Mouse (Mus musculus) kidney, postnatal 0 days (tissue): Measurements from ENCODE around the gene Teddm1a. TPM values are rescaled to one million over a fixed set of nuclear protein-coding genes. Genes with fewer than 3 reads are reported as not detected.

ENCODE experiments used
- ATAC-seq: fragments of 200-750 bp; cut with Nextera tagmentation; replicated peaks from 2 replicates; pipeline ENCODE4 v1.8.0; 2017; ENCODE audit warnings: low read depth, moderate number of reproducible peaks, moderate TSS enrichment, moderate library complexity; ENCODE audit not compliant: low FRiP score
- DNase-seq: peaks from one replicate; pipeline ENCODE4 v3.0.0-alpha.2; 2016; ENCODE audit warnings: low spot score
- H3K27ac ChIP-seq: fragments of 300-500 bp; sonication (generic); 2 replicates; pipeline ENCODE4 v1.5.1; 2014; ENCODE audit warnings: mild to moderate bottlenecking
- H3K27me3 ChIP-seq: fragments of 300-500 bp; sonication (generic); 2 replicates; pipeline ENCODE4 v1.6.1; 2014; ENCODE audit warnings: low read length, mixed read lengths; ENCODE audit not compliant: insufficient read depth
- H3K36me3 ChIP-seq: fragments of 300-500 bp; sonication (generic); 2 replicates; pipeline ENCODE4 v1.6.1; 2014; ENCODE audit warnings: low read length, mixed read lengths; ENCODE audit not compliant: insufficient read depth
- H3K4me1 ChIP-seq: fragments of 300-500 bp; sonication (generic); replicated peaks from 2 replicates; pipeline ENCODE4 v1.6.1; 2014; ENCODE audit warnings: antibody characterized with exemption, low read length, mixed read lengths; ENCODE audit not compliant: insufficient read depth
- H3K4me2 ChIP-seq: fragments of 300-500 bp; sonication (generic); 2 replicates; pipeline ENCODE4 v1.6.1; 2014; ENCODE audit warnings: mild to moderate bottlenecking, low read length, moderate library complexity, mixed read lengths
- H3K4me3 ChIP-seq: fragments of 300-500 bp; sonication (generic); replicated peaks from 2 replicates; pipeline ENCODE4 v1.5.1; 2014; ENCODE audit warnings: low read depth, low read length
- H3K9ac ChIP-seq: fragments of 300-500 bp; sonication (generic); 2 replicates; pipeline ENCODE4 v1.6.1; 2014; ENCODE audit warnings: low read depth, low read length
- H3K9me3 ChIP-seq: fragments of 300-500 bp; sonication (generic); replicated peaks from 2 replicates; pipeline ENCODE4 v1.6.1; 2016; ENCODE audit warnings: low read length, inconsistent platforms, mixed read lengths
- CTCF ChIP-seq: IDR thresholded peaks from 2 replicates; pipeline ENCODE4 v1.5.1; 2016; ENCODE audit warnings: antibody characterized with exemption, low read depth, mild to moderate bottlenecking, moderate library complexity
- WGBS: fragments of 180-500 bp; shearing (Covaris S2); extraction: QIAGEN DNeasy Blood & Tissue Kit; methylation state at CpG from one replicate; pipeline ENCODE4 v1.1.7; 2014; 5-methylcytosine and 5-hydroxymethylcytosine counted together
- polyA plus RNA-seq: library from polyadenylated mRNA; unstranded; fragments of >200 nt; fragmentation: Nextera tagmentation; extraction: Ambion mirVana; gene quantifications from 2 replicates; pipeline ENCODE4 v1.2.1, GENCODE M21; 2015

The Teddm1a gene
- polyA plus RNA-seq, 1 experiment from 2014 or later = not detected

DNA sequence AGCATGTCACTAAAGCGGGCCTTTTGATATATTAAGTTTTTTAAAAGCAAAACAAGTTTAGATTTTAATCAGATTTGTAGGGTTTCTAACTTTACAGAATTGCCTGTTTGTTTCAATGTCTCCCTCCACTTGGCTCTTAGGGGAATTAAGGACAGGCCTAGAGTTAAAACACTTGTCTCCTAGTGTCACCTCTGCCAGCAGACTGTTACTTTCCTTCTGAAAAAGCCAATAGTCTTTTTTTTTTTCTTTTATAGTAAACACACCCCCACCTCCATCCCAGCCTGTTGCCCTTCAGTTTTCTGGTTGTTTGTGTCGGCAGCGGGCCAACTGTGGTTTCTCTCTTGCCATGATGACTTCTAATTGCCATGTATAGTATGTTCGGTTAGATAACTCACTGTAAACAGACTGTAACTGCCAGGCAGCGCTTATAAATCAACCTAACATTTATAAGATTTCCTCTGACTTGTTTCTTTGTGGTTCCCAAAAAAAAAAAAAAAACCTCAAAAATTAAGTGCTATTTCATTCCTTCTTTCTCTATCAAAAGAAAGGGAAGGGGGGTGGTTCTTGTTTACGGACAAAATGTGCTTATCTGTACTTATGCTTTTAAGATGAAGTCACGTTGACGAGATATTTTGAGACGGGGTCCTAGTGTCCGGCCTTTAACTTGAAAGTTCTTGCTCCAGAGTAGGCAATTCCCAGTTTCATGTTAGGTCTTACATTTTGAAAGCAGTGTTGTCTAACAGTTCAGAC lies 17.8 kb downstream of the Teddm1a start:
- Histone ChIP-seq H3K4me3 (no peak overlapping the region), H3K27me3 (no peaks in the 10 kb centered on the region), H3K36me3 (peaks cover 41% of the 10 kb centered on the region), H3K9me3 (no peaks in the 10 kb centered on the region), H3K4me1 (0 out of 2 replicates have a peak, but pooled peaks cover 3% of the 10 kb centered on the region), H3K27ac (peak overlapping the region; percentile 42; the same call in 1 of the 2 replicates), H3K4me2 (no peak overlapping the region), H3K9ac (no peak overlapping the region)
- WGBS = 59% methylated on average over 10 of the region's 10 CpGs
- TF ChIP-seq CTCF = no peak
- peak; percentile 50 for DNase-seq
- ATAC-seq = no peak

GRCm38 (mm10) chr1:153909963-153910291 lies 18.4 kb downstream of the Teddm1a start:
- ATAC-seq (no peak), DNase-seq (no peak)
- TF ChIP-seq CTCF = no peak
- 66% methylated on average over 9 of the region's 9 CpGs for WGBS
- Histone ChIP-seq H3K27ac (peak overlapping the region; percentile 42; the same call in 1 of the 2 replicates), H3K4me2 (no peak overlapping the region), H3K9ac (no peak overlapping the region), H3K4me1 (0 out of 2 replicates have a peak, but pooled peaks cover 3% of the 10 kb centered on the region), H3K36me3 (peaks cover 35% of the 10 kb centered on the region), H3K4me3 (no peak overlapping the region), H3K9me3 (no peaks in the 10 kb centered on the region), H3K27me3 (no peaks in the 10 kb centered on the region)

DNA sequence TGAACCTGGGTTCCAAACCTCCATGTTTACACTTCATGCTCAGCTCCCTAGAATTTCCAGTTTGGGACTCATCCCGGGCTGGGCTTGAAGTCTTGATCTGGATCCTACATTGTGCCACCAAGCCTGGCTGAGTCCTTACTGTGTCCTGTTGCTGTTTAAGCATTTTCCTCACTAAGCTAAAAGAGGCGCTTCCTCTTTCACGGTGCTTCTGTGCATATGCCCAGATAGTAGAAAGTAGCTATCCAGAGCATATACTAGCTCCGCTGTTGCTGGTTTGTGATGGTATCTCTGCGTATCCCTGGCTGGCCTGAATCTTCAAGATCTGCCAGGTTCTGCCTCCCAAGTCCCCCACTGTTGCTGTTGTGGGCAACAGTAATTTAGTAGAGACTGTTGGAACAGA lies 18.9 kb downstream of the Teddm1a start:
- Histone ChIP-seq H3K4me3 (no peak overlapping the region), H3K9me3 (no peaks in the 10 kb centered on the region), H3K36me3 (peaks cover 31% of the 10 kb centered on the region), H3K4me1 (0 out of 2 replicates have a peak, but pooled peaks cover 3% of the 10 kb centered on the region), H3K4me2 (no peak overlapping the region), H3K9ac (no peak overlapping the region), H3K27ac (no peak overlapping the region), H3K27me3 (no peaks in the 10 kb centered on the region)
- TF ChIP-seq CTCF = no peak
- DNase-seq (no peak), ATAC-seq (no peak)
- 82% methylated on average over 5 of the region's 5 CpGs for WGBS

GRCm38 (mm10) chr1:153911276-153911795 lies 19.8 kb downstream of the Teddm1a start:
- H3K27ac ChIP-seq = no peak overlapping the region
- H3K9me3 ChIP-seq = no peaks in the 10 kb centered on the region
- no peak overlapping the region for H3K4me3 ChIP-seq
- H3K27me3 ChIP-seq = no peaks in the 10 kb centered on the region
- ATAC-seq (no peak), DNase-seq (no peak)
- 0 out of 2 replicates have a peak, but pooled peaks cover 3% of the 10 kb centered on the region for H3K4me1 ChIP-seq
- 76% methylated on average over 6 of the region's 6 CpGs for WGBS
- no peak for TF ChIP-seq CTCF
- H3K4me2 ChIP-seq = no peak overlapping the region
- no peak overlapping the region for H3K9ac ChIP-seq
- H3K36me3 ChIP-seq = peaks cover 24% of the 10 kb centered on the region

DNA sequence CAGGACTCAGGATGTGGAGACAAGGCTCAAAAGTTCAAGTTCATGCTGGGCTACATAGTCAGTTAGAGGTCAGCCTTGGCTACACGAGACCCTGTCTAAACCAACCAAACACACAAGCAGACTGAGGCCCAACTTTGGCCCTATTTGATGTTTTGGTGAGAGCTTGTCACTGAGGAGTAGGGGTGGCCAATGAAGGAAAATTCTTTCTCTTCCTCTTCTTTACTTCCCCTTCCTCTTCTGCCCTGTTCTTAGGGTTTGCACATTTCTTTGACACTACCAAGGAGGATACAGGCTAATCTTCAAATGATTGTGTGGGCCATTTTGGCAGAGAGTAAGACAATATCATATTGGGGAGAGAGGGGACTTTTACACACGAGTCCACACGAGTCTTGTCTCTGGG lies 22.3 kb downstream of the Teddm1a start:
- Histone ChIP-seq H3K36me3 (no peaks in the 10 kb centered on the region), H3K9ac (no peak overlapping the region), H3K9me3 (no peaks in the 10 kb centered on the region), H3K4me3 (no peak overlapping the region), H3K4me1 (0 out of 2 replicates have a peak, but pooled peaks cover 3% of the 10 kb centered on the region), H3K27me3 (no peaks in the 10 kb centered on the region), H3K27ac (no peak overlapping the region), H3K4me2 (no peak overlapping the region)
- no peak for TF ChIP-seq CTCF
- DNase-seq (no peak), ATAC-seq (no peak)
- WGBS = 74% methylated on average over 3 of the region's 3 CpGs

DNA sequence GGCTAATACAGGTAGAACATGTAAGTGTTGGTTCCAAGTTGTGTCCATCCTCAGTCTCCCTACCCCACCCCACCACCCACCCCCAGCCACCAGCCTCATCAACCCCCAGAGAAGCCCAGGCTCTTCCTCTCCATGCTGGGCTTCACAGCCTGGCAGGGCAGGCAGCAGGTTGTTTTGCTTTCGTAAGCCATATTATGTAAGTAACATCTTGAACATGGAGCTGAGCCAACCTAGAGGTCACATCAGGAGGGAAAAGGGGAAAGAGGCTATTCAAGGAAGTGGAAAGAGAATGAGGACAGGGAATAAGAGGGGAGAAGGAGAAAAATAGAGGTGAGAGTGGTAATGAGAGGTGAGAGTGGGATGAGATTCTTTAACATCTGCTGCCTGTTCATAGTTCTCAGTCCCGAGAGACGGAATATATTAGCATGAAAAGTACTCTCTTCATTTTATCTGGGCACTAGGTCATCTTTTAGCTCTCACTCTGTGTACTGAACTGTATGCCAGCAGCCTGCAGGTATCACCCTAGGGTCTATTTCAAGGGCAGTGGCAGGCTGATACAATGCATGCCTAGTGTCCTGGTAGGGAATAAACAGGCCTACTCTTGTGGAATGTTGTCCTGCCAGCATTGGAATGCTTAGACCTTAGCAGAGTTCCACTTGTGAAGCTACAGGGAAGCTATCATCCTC lies 27.1 kb downstream of the Teddm1a start:
- no peak overlapping the region for H3K9ac ChIP-seq
- H3K4me1 ChIP-seq = no peaks in the 10 kb centered on the region
- no peak for TF ChIP-seq CTCF
- no peak for DNase-seq
- no peak overlapping the region for H3K4me2 ChIP-seq
- H3K4me3 ChIP-seq = no peak overlapping the region
- no peak for ATAC-seq
- WGBS = 84% methylated on average over 3 of the region's 3 CpGs
- H3K27ac ChIP-seq = no peak overlapping the region
- H3K9me3 ChIP-seq = no peaks in the 10 kb centered on the region
- no peaks in the 10 kb centered on the region for H3K27me3 ChIP-seq
- H3K36me3 ChIP-seq = no peaks in the 10 kb centered on the region
